Mouse (Mus musculus) erythroblast, embryonic 14.5 days (primary cell): ENCODE results near the gene Nfatc3.

ENCODE experiments used
- GATA1 ChIP-seq: IDR thresholded peaks from 2 replicates; pipeline ENCODE4 v1.6.1; 2012; ENCODE audit warnings: low read length, inconsistent platforms, mixed read lengths
- TAL1 ChIP-seq: IDR thresholded peaks from 3 replicates; pipeline ENCODE4 v1.6.1; 2012; ENCODE audit warnings: low read length, inconsistent platforms, mixed read lengths

- TF ChIP-seq GATA1: no peak
- no peak for TF ChIP-seq TAL1
Observed at GRCm38 (mm10) chr8:106075161-106075862, 16.7 kb downstream of the Nfatc3 start.
